Mouse (Mus musculus): ENCODE data around the gene Sfxn3. TPM values are rescaled to one million over a fixed set of nuclear protein-coding genes. Genes with fewer than 3 reads are reported as not detected.

The Sfxn3 gene
- polyA plus RNA-seq, 1 experiment from 2014 or later: 24.4 TPM

DNA sequence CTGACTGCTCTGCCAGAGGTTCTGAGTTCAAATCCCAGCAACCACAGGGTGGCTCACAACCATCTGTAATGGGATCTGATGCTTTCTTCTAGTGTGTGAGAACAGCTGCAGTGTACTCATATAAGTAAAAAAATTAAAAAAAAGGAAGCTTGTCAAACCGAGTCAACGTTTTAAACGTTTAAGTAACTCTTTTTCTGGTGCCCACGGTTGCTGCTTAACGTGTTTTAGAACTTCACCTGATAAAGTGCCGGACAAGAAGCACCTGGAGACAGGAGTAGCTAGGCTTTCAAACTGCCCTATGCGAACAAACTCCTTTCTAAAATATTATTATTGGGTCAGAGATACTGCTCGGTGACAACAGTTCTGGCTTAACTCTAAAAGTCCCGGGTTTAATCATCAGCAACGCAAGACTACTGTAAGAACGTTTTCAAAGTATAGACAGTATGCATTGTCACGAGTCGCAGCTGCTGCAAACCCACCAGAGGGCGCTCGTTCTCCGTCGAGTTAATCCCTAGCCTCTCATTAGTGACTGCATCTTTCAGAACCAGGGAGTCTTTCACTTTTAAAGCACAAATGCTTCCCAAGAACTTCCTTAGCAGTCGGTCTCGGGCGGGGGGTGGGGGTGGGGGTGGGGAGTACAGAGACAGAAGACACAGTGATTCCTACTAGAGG, 26.7 kb downstream of the Sfxn3 start:
- peaks cover 44% of the 10 kb centered on the region for H3K4me1 ChIP-seq
- peak overlapping the region; percentile 96 for H3K27ac ChIP-seq
- H3K9ac ChIP-seq: peak overlapping the region; percentile 76
- peaks cover 63% of the 10 kb centered on the region for H3K27me3 ChIP-seq
- 8% methylated on average over 20 of the region's 20 CpGs for WGBS
- peak overlapping the region; percentile 62 for H3K4me3 ChIP-seq (replicated peaks)
- H3K9me3 ChIP-seq (replicated peaks): no peaks in the 10 kb centered on the region
- ATAC-seq (replicated peaks; ENCODE audit: low FRiP score): 0 out of 2 replicates have a peak, but pooled peaks have one; percentile 27
- peak overlapping the region; percentile 96 for H3K4me2 ChIP-seq
- no peaks in the 10 kb centered on the region for H3K36me3 ChIP-seq

DNA sequence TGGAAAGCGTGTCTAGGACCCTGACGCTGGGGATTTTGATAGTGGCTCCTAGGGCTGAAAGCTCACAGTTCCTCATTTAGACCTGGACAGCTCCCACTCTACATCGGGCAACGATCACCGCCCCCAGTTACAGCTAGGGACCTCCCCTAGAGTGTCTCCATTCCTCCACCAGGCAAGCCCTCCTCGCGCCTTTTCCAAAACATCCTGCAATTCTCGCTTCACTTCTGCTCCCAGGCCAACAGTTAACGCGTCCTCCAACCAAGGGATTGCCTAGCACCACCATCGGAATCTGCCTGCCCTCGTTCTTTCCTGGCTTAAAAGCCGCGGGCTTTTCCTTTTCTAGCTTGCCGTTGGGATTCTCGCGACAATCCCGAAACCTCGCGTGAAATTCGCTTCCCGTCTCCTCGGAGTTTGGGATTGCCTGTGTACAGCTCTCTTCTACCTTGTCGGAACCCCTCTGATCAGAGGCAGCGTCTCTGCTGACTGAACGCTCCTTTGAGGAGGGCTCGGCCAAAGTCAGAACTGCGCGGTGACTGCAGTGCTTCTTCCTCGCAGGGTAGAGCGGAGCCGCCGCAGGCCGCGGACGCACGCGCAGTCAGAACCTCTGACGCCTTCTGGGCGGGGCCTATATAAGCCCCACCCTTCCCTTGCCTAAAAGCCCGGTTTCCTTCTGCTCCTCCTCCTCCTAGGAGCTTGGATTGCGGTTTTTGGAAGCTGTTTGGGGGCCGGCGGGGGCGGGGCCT, 27.4 kb downstream of the Sfxn3 start, which contains the start of gene Kazald1:
Gene Kazald1, plus strand, starts transcription at position 662 of the 743 bp plus-strand sequence.
- Histone ChIP-seq H3K4me1 (peaks cover 51% of the 10 kb centered on the region), H3K9ac (peak within 1 kb of the TSS; percentile 76), H3K27me3 (peaks cover 63% of the 10 kb centered on the region), H3K4me2 (peak within 1 kb of the TSS; percentile 96), H3K36me3 (no peaks in the 10 kb centered on the region), H3K4me3 (replicated peaks) (peak within 1 kb of the TSS; percentile 62), H3K27ac (peak within 1 kb of the TSS; percentile 96), H3K9me3 (replicated peaks) (no peaks in the 10 kb centered on the region)
- WGBS: under 1% methylated on average over 45 of the region's 45 CpGs
- ATAC-seq (replicated peaks; ENCODE audit: low FRiP score): peak; percentile 84

DNA sequence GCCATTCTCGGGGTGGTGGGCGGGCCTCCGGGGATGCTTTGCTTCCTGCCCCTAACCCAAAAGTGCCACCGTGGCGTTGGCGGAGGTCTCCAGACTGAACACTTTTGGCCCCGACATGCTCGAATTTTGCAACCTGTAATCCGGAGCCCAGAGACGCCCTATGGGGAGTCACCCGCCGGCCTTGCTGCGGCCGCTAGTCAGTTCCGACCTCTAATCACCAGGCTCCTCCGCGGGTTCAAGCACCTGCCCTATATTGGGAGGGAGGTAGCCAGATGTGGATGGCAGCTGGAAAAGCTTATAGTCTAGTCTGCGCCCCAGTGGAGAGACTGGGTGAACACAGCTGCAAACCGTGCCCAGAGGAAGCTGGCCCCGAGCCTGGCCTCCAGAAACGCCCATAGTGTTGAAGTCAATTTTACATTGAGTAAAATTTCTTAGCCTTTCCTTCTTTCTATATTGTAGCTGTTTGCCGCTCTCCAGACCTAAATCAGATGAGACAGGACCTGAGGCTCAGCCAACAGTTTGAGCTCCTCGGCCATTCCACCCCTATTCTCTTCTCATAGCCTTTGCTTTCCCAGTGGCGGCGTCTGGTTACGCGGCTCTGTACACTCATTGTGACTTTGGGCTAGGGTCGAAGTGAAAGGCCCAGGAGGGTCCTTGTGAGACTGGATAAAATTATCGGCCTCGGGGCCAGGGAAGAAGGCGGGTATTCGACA, 28.2 kb downstream of the Sfxn3 start:
- H3K4me1 ChIP-seq: peaks cover 59% of the 10 kb centered on the region
- H3K27ac ChIP-seq: peak overlapping the region; percentile 96
- no peaks in the 10 kb centered on the region for H3K36me3 ChIP-seq
- under 1% methylated on average over 32 of the region's 32 CpGs for WGBS
- peaks cover 63% of the 10 kb centered on the region for H3K27me3 ChIP-seq
- peak overlapping the region; percentile 76 for H3K9ac ChIP-seq
- peak overlapping the region; percentile 62 for H3K4me3 ChIP-seq (replicated peaks)
- no peaks in the 10 kb centered on the region for H3K9me3 ChIP-seq (replicated peaks)
- H3K4me2 ChIP-seq: peak overlapping the region; percentile 96
- peak; percentile 26 for ATAC-seq (replicated peaks; ENCODE audit: low FRiP score)

DNA sequence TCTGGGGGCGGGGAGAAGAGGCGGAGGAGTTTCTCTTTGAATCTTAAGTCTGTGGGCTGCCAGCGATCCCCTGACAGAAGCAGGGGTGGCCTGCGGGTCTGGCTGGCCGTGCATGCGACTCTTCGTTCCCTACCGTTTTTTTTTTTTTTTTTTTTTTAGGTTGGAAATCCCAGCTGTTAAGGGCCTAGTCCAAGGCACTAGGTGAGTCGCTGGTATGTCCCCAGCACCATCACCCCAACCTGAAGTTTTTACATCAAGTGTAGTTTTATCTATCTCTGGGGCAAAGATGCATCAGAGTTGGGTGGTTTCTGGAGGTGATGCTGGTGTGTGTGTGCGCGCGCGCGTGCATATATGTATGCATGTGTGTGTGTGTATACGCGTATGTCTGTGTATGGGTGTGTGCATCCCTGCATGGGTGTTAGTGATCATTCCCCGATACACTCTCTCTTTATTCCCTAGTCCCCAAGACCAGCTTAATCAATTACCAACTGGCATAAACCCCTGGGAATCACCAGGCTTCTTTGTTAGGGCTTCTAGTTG, 28.8 kb downstream of the Sfxn3 start:
- peak overlapping the region; percentile 76; the same call in 1 of the 2 replicates for H3K9ac ChIP-seq
- H3K36me3 ChIP-seq: no peaks in the 10 kb centered on the region
- no peak overlapping the region for H3K27ac ChIP-seq
- H3K4me3 ChIP-seq (replicated peaks): peak overlapping the region; percentile 62
- H3K4me1 ChIP-seq: peaks cover 65% of the 10 kb centered on the region
- peak overlapping the region; percentile 96 for H3K4me2 ChIP-seq
- no peak for ATAC-seq (replicated peaks; ENCODE audit: low FRiP score)
- 7% methylated on average over 17 of the region's 17 CpGs for WGBS
- H3K27me3 ChIP-seq: peaks cover 65% of the 10 kb centered on the region
- H3K9me3 ChIP-seq (replicated peaks): no peaks in the 10 kb centered on the region

DNA sequence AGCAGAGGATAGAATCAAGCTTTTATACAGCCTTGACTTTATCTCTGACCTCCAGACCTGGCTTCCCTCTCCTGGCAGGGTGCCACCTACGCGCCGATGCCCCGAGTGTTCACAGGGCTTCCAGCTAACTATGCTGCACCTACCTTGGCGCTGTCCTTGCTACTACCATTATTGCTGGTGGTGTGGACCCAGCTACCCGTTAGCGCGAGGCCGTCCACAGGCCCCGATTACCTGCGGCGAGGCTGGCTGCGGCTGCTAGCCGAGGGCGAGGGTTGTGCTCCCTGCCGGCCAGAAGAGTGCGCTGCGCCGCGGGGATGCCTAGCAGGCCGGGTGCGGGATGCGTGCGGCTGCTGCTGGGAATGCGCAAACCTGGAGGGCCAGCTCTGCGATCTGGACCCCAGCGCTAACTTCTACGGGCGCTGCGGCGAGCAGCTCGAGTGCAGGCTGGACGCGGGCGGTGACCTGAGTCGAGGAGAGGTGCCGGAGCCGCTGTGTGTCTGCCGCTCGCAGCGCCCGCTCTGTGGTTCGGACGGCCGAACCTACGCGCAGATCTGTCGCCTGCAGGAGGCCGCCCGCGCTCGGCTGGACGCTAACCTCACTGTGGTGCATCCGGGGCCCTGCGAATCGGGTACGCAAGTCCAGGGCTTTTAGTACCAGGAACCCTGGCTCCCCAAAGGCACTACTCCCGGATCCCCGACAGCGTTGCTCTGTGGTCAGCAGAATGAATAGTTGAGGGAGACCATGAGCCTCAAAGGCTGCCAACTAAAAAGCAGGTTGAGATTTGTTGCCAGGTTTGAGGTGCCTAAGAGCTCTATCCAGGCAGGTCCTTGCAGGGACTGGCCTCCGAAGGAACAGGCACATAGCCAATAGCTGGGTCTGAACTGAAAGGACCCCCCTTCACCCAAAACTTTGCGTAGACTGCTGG, 29.5 kb downstream of the Sfxn3 start:
- Histone ChIP-seq H3K4me3 (replicated peaks) (peak overlapping the region; percentile 62), H3K27ac (peak overlapping the region; percentile 38; the same call in 1 of the 2 replicates), H3K4me1 (peaks cover 66% of the 10 kb centered on the region), H3K4me2 (peak overlapping the region; percentile 96), H3K36me3 (no peaks in the 10 kb centered on the region), H3K27me3 (peaks cover 68% of the 10 kb centered on the region), H3K9me3 (replicated peaks) (no peaks in the 10 kb centered on the region), H3K9ac (peak overlapping the region; percentile 8; the same call in 1 of the 2 replicates)
- under 1% methylated on average over 62 of the region's 62 CpGs for WGBS
- ATAC-seq (replicated peaks; ENCODE audit: low FRiP score): no peak

DNA sequence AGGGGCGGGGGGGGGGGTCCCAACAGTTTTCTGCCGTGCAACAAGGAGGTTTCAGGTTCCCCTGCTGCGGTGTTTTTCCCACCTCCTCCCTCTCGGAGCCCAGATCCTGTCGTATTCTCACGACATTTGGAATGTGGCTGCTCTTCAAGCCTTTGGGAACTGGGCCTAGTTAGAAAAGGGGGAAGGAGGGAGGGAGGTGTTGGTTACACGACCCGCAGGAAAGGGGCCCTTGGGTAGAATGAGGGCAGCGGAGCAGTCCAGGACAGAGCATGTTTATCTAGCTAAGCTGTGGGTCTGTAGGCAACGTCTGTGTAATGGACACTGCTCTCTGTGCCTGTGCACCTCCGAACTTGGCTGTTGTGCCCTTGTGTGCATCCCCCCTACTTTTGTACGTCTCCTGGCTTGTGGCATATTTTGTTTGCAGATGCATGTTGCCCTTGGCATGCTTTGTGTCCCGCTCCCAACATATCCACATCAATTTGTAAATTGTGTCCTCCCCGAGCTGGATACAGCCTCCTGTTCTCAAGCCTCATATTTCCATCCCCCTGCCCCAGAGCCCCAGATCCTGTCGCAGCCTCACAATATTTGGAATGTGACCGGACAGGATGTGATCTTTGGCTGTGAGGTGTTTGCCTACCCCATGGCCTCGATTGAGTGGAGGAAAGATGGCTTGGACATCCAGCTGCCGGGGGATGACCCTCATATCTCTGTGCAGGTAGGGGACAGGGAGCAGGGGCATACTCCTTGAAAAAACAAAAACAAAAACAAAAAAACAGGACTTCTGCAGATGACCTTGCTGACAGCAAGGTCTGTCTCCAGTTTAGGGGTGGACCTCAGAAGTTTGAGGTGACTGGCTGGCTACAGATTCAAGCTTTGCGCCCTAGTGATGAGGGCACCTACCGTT, 30.7 kb downstream of the Sfxn3 start:
- no peak for ATAC-seq (replicated peaks; ENCODE audit: low FRiP score)
- Histone ChIP-seq H3K27ac (peak overlapping the region; percentile 4; the same call in 1 of the 2 replicates), H3K4me2 (peak overlapping the region; percentile 96)

DNA sequence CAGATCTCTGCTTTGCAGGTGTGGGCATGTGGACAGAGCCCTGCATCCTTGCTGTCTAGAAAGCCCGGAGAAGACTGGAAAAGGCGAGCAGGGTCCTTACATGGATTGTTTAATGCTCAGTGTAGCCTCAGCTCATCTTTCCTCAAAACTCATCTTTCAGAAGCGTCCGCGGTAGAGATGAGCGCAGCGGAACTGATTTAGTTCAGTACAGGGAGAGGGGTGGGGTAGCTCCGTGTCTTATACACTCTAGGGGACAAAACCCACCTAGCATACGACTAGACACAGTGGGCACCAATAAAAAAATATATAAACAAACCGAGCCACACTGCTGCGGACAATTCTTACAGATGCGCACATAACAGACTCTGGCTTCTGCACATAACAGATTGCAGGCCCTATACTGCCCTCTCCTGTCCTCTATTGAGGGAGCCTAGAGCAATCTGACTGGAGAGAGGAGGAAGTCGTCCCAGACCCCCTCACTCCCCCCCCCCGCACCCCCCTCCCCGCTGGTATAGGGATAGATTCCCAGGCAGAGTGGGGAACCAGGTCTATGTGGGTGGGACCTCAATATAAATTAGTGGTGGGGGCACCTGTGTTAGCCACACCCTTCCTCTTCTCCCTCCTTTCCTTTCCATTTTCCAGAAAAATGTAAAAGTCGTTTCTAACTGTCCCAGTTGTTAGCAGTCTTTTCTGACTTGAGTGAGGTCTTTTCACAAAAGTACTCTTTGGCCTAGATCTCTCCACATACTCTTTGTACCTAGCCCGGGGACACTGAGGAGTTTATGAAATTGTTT, 31.9 kb downstream of the Sfxn3 start:
- H3K4me3 ChIP-seq (replicated peaks): peak overlapping the region; percentile 31
- WGBS: 8% methylated on average over 17 of the region's 17 CpGs
- H3K36me3 ChIP-seq: no peaks in the 10 kb centered on the region
- peak overlapping the region; percentile 28 for H3K27ac ChIP-seq
- H3K9ac ChIP-seq: 0 out of 2 replicates have a peak overlapping the region, but pooled peaks have one; percentile 37
- peaks cover 89% of the 10 kb centered on the region for H3K27me3 ChIP-seq
- peaks cover 63% of the 10 kb centered on the region for H3K4me1 ChIP-seq
- H3K4me2 ChIP-seq: peak overlapping the region; percentile 60
- ATAC-seq (replicated peaks; ENCODE audit: low FRiP score): 0 out of 2 replicates have a peak, but pooled peaks have one; percentile 15
- H3K9me3 ChIP-seq (replicated peaks): no peaks in the 10 kb centered on the region

More for the DNA sequence above, 30.7 kb downstream of the Sfxn3 start:
- 6% methylated on average over 20 of the region's 20 CpGs for WGBS
- peaks cover 66% of the 10 kb centered on the region for H3K4me1 ChIP-seq
- H3K9ac ChIP-seq: no peak overlapping the region
- no peak overlapping the region for H3K4me3 ChIP-seq (replicated peaks)
- no peaks in the 10 kb centered on the region for H3K9me3 ChIP-seq (replicated peaks)
- peaks cover 77% of the 10 kb centered on the region for H3K27me3 ChIP-seq
- no peaks in the 10 kb centered on the region for H3K36me3 ChIP-seq

DNA sequence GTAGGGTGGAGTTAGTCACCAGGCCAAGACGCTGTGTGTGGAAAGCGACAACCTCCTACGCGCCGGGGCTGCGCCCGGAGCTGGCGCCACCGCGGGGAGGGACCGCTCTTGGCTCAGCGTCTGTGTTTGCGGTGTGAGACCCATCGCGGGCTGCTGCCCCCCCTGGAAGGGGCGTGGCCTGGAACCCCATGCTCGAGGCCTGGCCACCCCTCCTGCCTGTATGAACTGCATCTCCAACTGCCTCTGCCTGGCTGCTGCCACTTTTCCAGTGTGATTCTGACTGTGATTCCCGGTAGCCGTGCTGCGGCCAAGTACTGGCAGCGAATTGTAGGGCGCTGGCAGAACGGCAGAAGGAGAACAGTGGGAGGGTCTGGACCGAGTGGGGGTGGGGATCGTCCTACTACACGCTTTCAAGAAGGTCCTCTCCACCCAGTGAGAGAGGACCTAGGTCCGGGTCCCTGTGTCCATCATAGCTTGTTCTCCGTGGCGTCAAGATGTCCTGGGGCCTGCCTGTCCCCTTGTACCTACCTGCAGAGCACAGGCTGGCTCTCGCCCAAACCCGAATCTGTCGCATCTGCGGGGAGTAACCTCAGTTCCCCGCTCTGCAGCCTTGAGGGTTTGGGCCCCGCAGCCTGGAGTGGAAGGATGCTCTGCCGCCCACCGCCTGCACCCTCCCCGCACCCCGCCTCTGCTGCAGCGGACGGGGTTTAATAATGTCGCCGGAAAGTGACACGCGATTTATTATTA, 32.6 kb downstream of the Sfxn3 start:
- Histone ChIP-seq H3K9ac (peak overlapping the region; percentile 37; the same call in 1 of the 2 replicates), H3K27me3 (peaks cover 97% of the 10 kb centered on the region), H3K36me3 (no peaks in the 10 kb centered on the region), H3K4me2 (peak overlapping the region; percentile 60), H3K27ac (peak overlapping the region; percentile 28), H3K4me1 (peaks cover 63% of the 10 kb centered on the region), H3K9me3 (replicated peaks) (no peaks in the 10 kb centered on the region), H3K4me3 (replicated peaks) (peak overlapping the region; percentile 31)
- 0 out of 2 replicates have a peak, but pooled peaks have one; percentile 17 for ATAC-seq (replicated peaks; ENCODE audit: low FRiP score)
- WGBS: under 1% methylated on average over 45 of the region's 45 CpGs

DNA sequence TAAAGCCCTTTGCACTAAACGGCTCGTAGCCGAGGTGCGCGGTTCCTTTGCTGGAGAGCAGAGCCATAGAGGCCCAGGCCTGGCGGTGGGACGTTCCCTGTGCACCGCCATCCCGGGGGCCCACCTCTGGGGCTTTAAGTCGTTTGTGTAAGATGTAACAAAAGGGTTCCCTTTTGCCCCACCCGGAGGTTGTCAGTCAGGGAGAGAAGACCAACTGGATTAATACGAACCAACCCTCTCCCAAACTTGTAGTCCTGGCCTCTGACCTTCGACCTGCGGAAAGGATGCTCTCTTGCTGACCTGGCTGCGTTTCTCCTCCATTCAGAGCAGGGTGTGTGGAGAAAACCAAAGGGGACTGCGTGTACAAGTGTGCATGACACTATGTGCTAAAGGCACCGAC, 33.4 kb downstream of the Sfxn3 start:
- H3K9me3 ChIP-seq (replicated peaks): no peaks in the 10 kb centered on the region
- ATAC-seq (replicated peaks; ENCODE audit: low FRiP score): no peak
- peak overlapping the region; percentile 31 for H3K4me3 ChIP-seq (replicated peaks)
- peak overlapping the region; percentile 60 for H3K4me2 ChIP-seq
- H3K9ac ChIP-seq: 0 out of 2 replicates have a peak overlapping the region, but pooled peaks have one; percentile 37
- no peak overlapping the region for H3K27ac ChIP-seq
- H3K4me1 ChIP-seq: peaks cover 58% of the 10 kb centered on the region
- H3K36me3 ChIP-seq: no peaks in the 10 kb centered on the region
- peaks cover 100% of the 10 kb centered on the region for H3K27me3 ChIP-seq
- 1% methylated on average over 17 of the region's 17 CpGs for WGBS

Measured in kidney, embryonic 15.5 days (tissue).